Mouse (Mus musculus) liver, embryonic 13.5 days (tissue): Measurements from ENCODE around the gene Vmn2r114. TPM values are rescaled to one million over a fixed set of nuclear protein-coding genes. Genes with fewer than 3 reads are reported as not detected.
"Not testable (repeated sequence)": the region's sequence is repeated elsewhere in the genome, so short reads cannot be mapped to it uniquely, and the experiment has no call there.

Source experiments
- ATAC-seq: fragments of 200-750 bp; cut with Nextera tagmentation; 2 replicates; pipeline ENCODE4 v1.8.0; 2017; ENCODE audit warnings: low read depth, mild to moderate bottlenecking, moderate number of reproducible peaks, moderate library complexity
- DNase-seq: peaks from one replicate; pipeline ENCODE4 v3.0.0; 2022
- H3K27ac ChIP-seq: fragments of 300-500 bp; sonication (generic); 2 replicates; pipeline ENCODE4 v1.5.1; 2015; ENCODE audit warnings: moderate library complexity, mild to moderate bottlenecking, inconsistent platforms
- H3K27me3 ChIP-seq: fragments of 300-500 bp; sonication (generic); 2 replicates; pipeline ENCODE4 v1.6.1; 2015; ENCODE audit warnings: mild to moderate bottlenecking, inconsistent platforms
- H3K36me3 ChIP-seq: fragments of 300-500 bp; sonication (generic); 2 replicates; pipeline ENCODE4 v1.6.1; 2015; ENCODE audit warnings: mild to moderate bottlenecking, inconsistent platforms
- H3K4me1 ChIP-seq: fragments of 300-500 bp; sonication (generic); replicated peaks from 2 replicates; pipeline ENCODE4 v1.6.1; 2015; ENCODE audit warnings: inconsistent platforms
- H3K4me2 ChIP-seq: fragments of 300-500 bp; sonication (generic); 2 replicates; pipeline ENCODE4 v1.6.1; 2015; ENCODE audit warnings: inconsistent platforms, mild to moderate bottlenecking, moderate library complexity
- H3K4me3 ChIP-seq: fragments of 300-500 bp; sonication (generic); replicated peaks from 2 replicates; pipeline ENCODE4 v1.5.1; 2015; ENCODE audit warnings: mild to moderate bottlenecking, inconsistent platforms
- H3K9ac ChIP-seq: fragments of 300-500 bp; sonication (generic); 2 replicates; pipeline ENCODE4 v1.6.1; 2015; ENCODE audit warnings: mild to moderate bottlenecking, inconsistent platforms
- H3K9me3 ChIP-seq: fragments of 300-500 bp; sonication (generic); replicated peaks from 2 replicates; pipeline ENCODE4 v1.6.1; 2016; ENCODE audit warnings: inconsistent platforms
- WGBS: fragments of 180-500 bp; shearing (Covaris S2); methylation state at CpG from one replicate; pipeline ENCODE4 v1.1.7; 2015; ENCODE audit not compliant: insufficient replicate concordance; 5-methylcytosine and 5-hydroxymethylcytosine counted together
- polyA plus RNA-seq: library from polyadenylated mRNA; unstranded; fragments of >200 nt; fragmentation: Nextera tagmentation; extraction: Ambion mirVana; gene quantifications from 2 replicates; pipeline ENCODE4 v1.2.1, GENCODE M21; 2015

The Vmn2r114 gene
- not detected in 2 replicates for polyA plus RNA-seq

DNA sequence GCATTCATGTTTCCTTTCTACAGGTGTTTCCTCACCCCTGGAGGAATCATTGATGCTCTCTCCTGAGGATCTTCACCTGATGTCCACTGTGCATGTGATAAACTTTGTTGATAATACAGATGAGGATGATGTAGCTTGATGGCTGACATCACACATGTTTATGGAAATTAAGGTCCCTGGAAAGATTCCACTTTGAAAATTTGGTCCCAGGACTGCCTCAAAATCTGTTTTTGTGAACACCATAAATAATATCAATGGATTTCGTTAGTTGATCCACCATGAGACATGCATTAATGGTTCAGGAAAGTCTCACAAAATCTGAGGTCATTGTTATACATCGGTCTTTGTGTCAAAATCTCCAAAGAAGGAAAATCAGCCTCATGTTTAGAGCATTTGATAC is at the start of gene Vmn2r114:
Gene Vmn2r114 (minus strand): TSS at position 101 of the 400 bp plus-strand sequence.
- H3K9me3 ChIP-seq, H3K4me3 ChIP-seq, H3K36me3 ChIP-seq, H3K27me3 ChIP-seq, ATAC-seq, H3K4me1 ChIP-seq, DNase-seq, H3K9ac ChIP-seq, H3K4me2 ChIP-seq, H3K27ac ChIP-seq: not testable (repeated sequence)
- WGBS, result 44% methylated on average over 2 of the region's 2 CpGs

DNA sequence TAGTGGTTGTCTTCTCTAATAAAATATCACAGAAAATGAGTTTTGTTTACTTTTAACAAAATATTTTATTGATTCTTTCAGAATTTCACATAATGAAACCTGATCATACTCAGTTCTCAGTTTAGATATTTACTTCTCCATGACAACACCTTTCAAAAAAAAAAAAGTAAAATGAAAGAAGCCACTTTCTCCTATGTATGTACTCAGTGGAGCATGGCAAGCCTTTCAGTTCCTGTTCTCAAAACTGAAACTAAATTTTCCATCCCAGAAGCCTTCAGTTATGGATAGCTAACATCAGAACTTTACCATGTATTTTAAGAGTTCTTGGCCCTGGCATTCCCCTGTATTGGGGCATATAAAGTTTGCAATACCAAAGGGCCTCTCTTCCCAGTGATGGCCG is 39.3 kb upstream of the Vmn2r114 start:
- Histone ChIP-seq H3K4me3 (no peak overlapping the region), H3K9me3 (no peaks in the 10 kb centered on the region), H3K36me3 (no peaks in the 10 kb centered on the region), H3K4me1 (no peaks in the 10 kb centered on the region), H3K4me2 (no peak overlapping the region), H3K27me3 (no peaks in the 10 kb centered on the region), H3K27ac (no peak overlapping the region), H3K9ac (no peak overlapping the region)
- 44% methylated on average over 1 of the region's 1 CpGs for WGBS
- no peak for ATAC-seq
- no peak for DNase-seq

DNA sequence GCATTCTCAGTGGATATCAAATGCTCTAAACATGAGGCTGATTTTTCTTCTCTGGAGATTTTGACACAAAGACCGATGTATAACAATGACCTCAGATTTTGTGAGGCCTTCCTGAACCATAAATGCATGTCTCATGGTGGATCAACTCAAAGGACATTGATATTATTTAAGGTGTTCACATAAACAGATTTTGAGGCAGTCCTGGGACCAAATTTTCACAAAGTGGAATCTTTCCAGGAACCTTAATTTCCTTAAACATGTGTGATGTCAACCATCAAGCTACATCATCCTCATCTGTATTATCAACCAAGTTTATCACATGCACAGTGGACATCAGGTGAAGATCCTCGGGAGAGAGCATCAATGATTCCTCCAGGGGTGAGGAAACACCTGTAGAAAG is 31.1 kb upstream of the Vmn2r114 start, which contains the start of gene Vmn2r115:
Gene Vmn2r115 (plus strand): TSS at position 301 of the 400 bp plus-strand sequence.
- not testable (repeated sequence) for H3K27ac ChIP-seq, H3K4me1 ChIP-seq, ATAC-seq, H3K9me3 ChIP-seq, H3K36me3 ChIP-seq, H3K4me2 ChIP-seq, DNase-seq, H3K4me3 ChIP-seq, H3K27me3 ChIP-seq, H3K9ac ChIP-seq
- WGBS, result 23% methylated on average over 2 of the region's 2 CpGs

DNA sequence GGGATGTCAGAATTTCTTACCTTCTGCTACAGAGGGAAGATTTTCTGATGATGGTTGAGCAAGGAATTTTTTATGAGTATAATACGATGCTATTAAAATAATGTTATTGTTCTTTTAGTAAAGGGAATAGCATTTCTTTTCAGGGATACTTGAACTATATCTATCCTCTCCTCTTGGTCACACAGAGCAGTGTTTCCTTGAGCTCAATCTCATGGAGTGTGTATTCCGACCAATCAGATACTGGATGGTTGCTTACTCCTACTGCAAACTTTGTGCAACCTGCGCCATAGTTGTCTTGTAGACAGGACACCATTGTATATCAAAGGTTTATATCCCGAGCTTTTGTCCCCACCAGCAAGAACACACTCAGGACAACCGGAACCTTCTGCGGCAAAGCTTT is 18.3 kb upstream of the Vmn2r114 start:
- no peaks in the 10 kb centered on the region for H3K4me1 ChIP-seq
- H3K27ac ChIP-seq, result no peak overlapping the region
- no peak overlapping the region for H3K4me2 ChIP-seq
- no peak overlapping the region for H3K4me3 ChIP-seq
- H3K9me3 ChIP-seq, result peaks cover 7% of the 10 kb centered on the region; the same call in 1 of the 2 replicates
- H3K9ac ChIP-seq, result no peak overlapping the region
- no peak for ATAC-seq
- H3K36me3 ChIP-seq, result no peaks in the 10 kb centered on the region
- 59% methylated on average over 6 of the region's 6 CpGs for WGBS
- H3K27me3 ChIP-seq, result no peaks in the 10 kb centered on the region
- no peak for DNase-seq

Other genes starting within 250 kb of the Vmn2r114 start
- gene Zfp40, start 119.3 kb downstream of the Vmn2r114 start, polyA plus RNA-seq, result 2.3 and 2.4 TPM in 2 replicates
- gene Vmn2r115, start 31.2 kb upstream of the Vmn2r114 start, polyA plus RNA-seq, result not detected in 2 replicates
- not detected in 2 replicates for gene Vmn2r116, start 72.1 kb upstream of the Vmn2r114 start, polyA plus RNA-seq
- gene Vmn2r117, start 167.2 kb upstream of the Vmn2r114 start, polyA plus RNA-seq, result not detected in 2 replicates